Comparison of ENCODE assay signal across 10 mouse cellular contexts in the genomic region with DNA sequence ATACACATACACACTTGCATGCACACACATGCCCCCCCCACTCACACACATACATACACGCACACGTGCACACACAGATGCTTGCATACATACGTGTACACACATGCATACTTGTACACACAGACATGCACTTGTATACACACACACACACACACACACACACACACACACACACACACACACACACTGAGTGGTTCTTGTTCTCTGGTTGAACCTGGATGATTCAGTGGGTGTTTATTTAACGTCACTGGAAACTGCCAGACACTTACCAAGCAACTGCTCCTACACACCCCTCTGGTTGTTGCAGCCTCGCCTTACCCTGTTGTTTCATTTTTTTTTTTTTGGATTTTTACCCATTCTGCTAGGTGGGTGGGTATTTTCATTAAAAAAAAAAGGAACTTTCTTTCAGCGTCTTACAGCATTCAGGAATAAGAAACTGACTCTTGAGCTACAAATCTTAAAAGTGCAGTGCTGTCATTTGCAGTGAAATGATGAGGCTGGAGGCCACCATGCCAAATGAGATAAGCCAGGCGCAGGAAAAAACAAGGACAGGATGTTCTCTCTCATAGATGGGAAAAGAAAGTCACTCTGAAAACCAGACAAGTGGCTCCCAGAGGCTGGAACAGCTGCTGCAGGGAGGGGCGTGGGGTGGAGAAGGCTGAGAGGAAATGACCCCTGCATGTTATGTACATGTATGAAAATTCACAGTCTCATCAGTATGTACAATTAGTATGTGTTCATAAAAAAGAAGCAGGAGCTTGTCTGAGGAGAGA. TPM values are rescaled to one million over a fixed set of nuclear protein-coding genes. Genes with fewer than 3 reads are reported as not detected.
DNase-seq lines count a peak whose midpoint lies in the region; ATAC-seq and TF ChIP-seq lines count a peak whose summit lies in the region.
"Had no signal": no experiment of that assay in that cellular context is flagged by ENCODE, and none has a peak within 500 bp of the region (broad histone marks: within the 10 kb centered on the region; RNA-seq: fewer than 3 reads in every experiment).

No protein-coding gene starts in this region.

- 70% methylated on average over 8 of the region's 8 CpGs for WGBS in liver, adult 2 months
- 42% methylated on average over 8 of the region's 8 CpGs for WGBS in liver, embryonic 12.5 days (ENCODE audit: insufficient replicate concordance)
- WGBS in hindbrain, embryonic 10.5 days = 81% methylated on average over 8 of the region's 8 CpGs

- H3K9me3 ChIP-seq in liver, embryonic 12.5 days (replicated peaks) = no peaks in the 10 kb centered on the region
- H3K9me3 ChIP-seq in hindbrain, embryonic 10.5 days = no peaks in the 10 kb centered on the region

- no peak for ATAC-seq in liver, embryonic 12.5 days

- H3K4me3 ChIP-seq in liver, adult 2 months (ENCODE audit: insufficient read depth, low read depth, low read length) = no peak overlapping the region
- no peak overlapping the region for H3K4me3 ChIP-seq in liver, embryonic 12.5 days
- H3K4me3 ChIP-seq in hindbrain, embryonic 10.5 days = no peak overlapping the region
- H3K4me3 ChIP-seq: erythroblast, embryonic 14.5 days; layer of hippocampus, adult 2 months had no signal

- H3K4me2 ChIP-seq in liver, embryonic 12.5 days = no peak overlapping the region

- H3K9ac ChIP-seq in liver, adult 2 months (ENCODE audit: low read depth, low read length) = 0 out of 2 replicates have a peak overlapping the region, but pooled peaks have one; percentile 17
- H3K9ac ChIP-seq in liver, embryonic 12.5 days = no peak overlapping the region

- no peak for TF ChIP-seq CTCF in liver, adult 2 months (IDR thresholded peaks at IDR 0.05; ENCODE audit: low read depth, low read length)

- H3K79me2 ChIP-seq in liver, adult 2 months (ENCODE audit: control insufficient read depth, insufficient read depth, low read length) = no peaks in the 10 kb centered on the region

- DNase-seq in liver, adult 2 months (ENCODE audit: extremely low read depth, low read depth, low spot score) = peak; percentile 43
- DNase-seq in heart, adult 8-10 months (ENCODE audit: low spot score) = peak; percentile 93
- peak; percentile 61 to 78 for DNase-seq in kidney, adult 8-10 months
- DNase-seq in lung, postnatal 14 days = peak; percentile 66
- DNase-seq in yolk sac, embryonic 10.5 days (ENCODE audit: low spot score) = no peak
- DNase-seq in hindbrain, embryonic 10.5 days (ENCODE audit: low spot score) = no peak
- DNase-seq in retina, embryonic 14.5 days (ENCODE audit: low spot score) = no peak

- H3K36me3 ChIP-seq in liver, adult 2 months (ENCODE audit: control insufficient read depth, insufficient read depth, low read length) = no peaks in the 10 kb centered on the region
- H3K36me3 ChIP-seq in liver, embryonic 12.5 days = no peaks in the 10 kb centered on the region
- no peaks in the 10 kb centered on the region for H3K36me3 ChIP-seq in hindbrain, embryonic 10.5 days

- TF ChIP-seq POLR2A in liver, adult 2 months (IDR thresholded peaks at IDR 0.05; ENCODE audit: extremely low read depth, insufficient read depth, low read length) = no peak

- no peaks in the 10 kb centered on the region for H3K27me3 ChIP-seq in liver, adult 2 months (ENCODE audit: control insufficient read depth, insufficient read depth, low read length)
- peaks cover 6% of the 10 kb centered on the region; the same call in 1 of the 2 replicates for H3K27me3 ChIP-seq in liver, embryonic 12.5 days (replicated peaks)
- H3K27me3 ChIP-seq in hindbrain, embryonic 10.5 days (ENCODE audit: insufficient read depth, poor library complexity, severe bottlenecking) = no peaks in the 10 kb centered on the region

- peaks cover 4% of the 10 kb centered on the region; the same call in 1 of the 2 replicates for H3K4me1 ChIP-seq in liver, adult 2 months (ENCODE audit: control insufficient read depth, insufficient read depth, low read length)
- peaks cover 5% of the 10 kb centered on the region for H3K4me1 ChIP-seq in liver, embryonic 12.5 days
- no peaks in the 10 kb centered on the region for H3K4me1 ChIP-seq in hindbrain, embryonic 10.5 days (replicated peaks)

- peak overlapping the region; percentile 94 for H3K27ac ChIP-seq in liver, adult 2 months (replicated peaks; ENCODE audit: insufficient read depth, low read depth, low read length)
- no peak overlapping the region for H3K27ac ChIP-seq in liver, embryonic 12.5 days
- H3K27ac ChIP-seq in hindbrain, embryonic 10.5 days = no peak overlapping the region
- H3K27ac ChIP-seq: layer of hippocampus, adult 2 months had no signal

RNA-seq across cellular contexts. Expression of gene Slc43a3, which starts 19.6 kb away (rescaled TPM):
- 25.7 and 26.6 TPM in 2 replicates for total RNA-seq in liver, adult 2 months (2014; rRNA removed)
- polyA plus RNA-seq in liver, adult 2 months (2012; rRNA removed) = 23.2 and 30.6 TPM in 2 replicates
- polyA plus RNA-seq in liver, embryonic 12.5 days (2016; fragmentation: Nextera tagmentation; extraction: Ambion mirVana) = 127 and 128 TPM in 2 replicates
- 10 to 100 TPM; 60.6 to 71.4 (median 66.2) TPM for total RNA-seq in heart, adult 8-10 months (2022)
- 21.5 and 26.6 TPM in 2 replicates for polyA plus RNA-seq in hindbrain, embryonic 10.5 days (2016; fragmentation: Nextera tagmentation; extraction: Ambion mirVana)

RNA-seq across cellular contexts. Expression of gene Rtn4rl2, which starts 30.2 kb away (rescaled TPM):
- 0.13 TPM in 1 of 2 replicates, not detected in the other for total RNA-seq in liver, adult 2 months (2014; rRNA removed)
- 0.29 and 0.50 TPM in 2 replicates for polyA plus RNA-seq in liver, adult 2 months (2012; rRNA removed)
- 0.29 and 0.31 TPM in 2 replicates for polyA plus RNA-seq in liver, embryonic 12.5 days (2016; fragmentation: Nextera tagmentation; extraction: Ambion mirVana)
- 1 to 10 TPM; 1.6 to 3.9 (median 2.3) TPM for total RNA-seq in heart, adult 8-10 months (2022)
- 3.8 and 4.0 TPM in 2 replicates for polyA plus RNA-seq in hindbrain, embryonic 10.5 days (2016; fragmentation: Nextera tagmentation; extraction: Ambion mirVana)
- polyA plus RNA-seq: erythroblast, embryonic 14.5 days had no signal

Comparison
In these comparisons a context has a peak if more than half of its experiments do, and no peak if none do; other contexts are left out.
1. DNase-seq: peak in liver, adult 2 months (single experiment), heart, adult 8-10 months (single experiment), kidney, adult 8-10 months (2 of 2) and lung, postnatal 14 days (single experiment); none in yolk sac, embryonic 10.5 days (single experiment), hindbrain, embryonic 10.5 days (single experiment) and retina, embryonic 14.5 days (single experiment).